Mouse (Mus musculus) MEL (cell line): ENCODE measurements around the gene Pacs1.

Source experiments
- CTCF ChIP-seq, 3 experiments: IDR thresholded peaks in 2 of 3; conservative IDR thresholded peaks in 1 of 3; 2 replicates each; pipeline ENCODE4 v1.5.1; 2011 to 2012; ENCODE audit warnings: low read length in 3 of 3, low read depth in 2 of 3, mild to moderate bottlenecking in 2 of 3, improper control_type of control experiment in 1 of 3, inconsistent platforms in 1 of 3, mixed read lengths in 1 of 3, moderate library complexity in 1 of 3; ENCODE audit not compliant: control insufficient read depth in 1 of 3, insufficient read depth in 1 of 3, poor library complexity in 1 of 3, severe bottlenecking in 1 of 3
- E2F4 ChIP-seq: IDR thresholded peaks from 2 replicates; pipeline ENCODE4 v1.6.1; 2011; ENCODE audit warnings: low read depth, low read length, improper control_type of control experiment, borderline replicate concordance
- ELF1 ChIP-seq: IDR thresholded peaks from 2 replicates; pipeline ENCODE4 v1.6.1; 2014; ENCODE audit warnings: low read depth, mild to moderate bottlenecking, inconsistent platforms, low read length, improper control_type of control experiment, moderate library complexity
- EP300 ChIP-seq, 2 experiments: IDR thresholded peaks; 2 replicates each; pipeline ENCODE4 v1.6.1; 2011; ENCODE audit warnings: improper control_type of control experiment in 2 of 2, low read length in 2 of 2, low read depth in 1 of 2, mild to moderate bottlenecking in 1 of 2
- GABPA ChIP-seq: IDR thresholded peaks from 2 replicates; pipeline ENCODE4 v1.6.1; 2012; ENCODE audit warnings: low read depth, mild to moderate bottlenecking, inconsistent platforms, low read length, improper control_type of control experiment, moderate library complexity
- MAX ChIP-seq: IDR thresholded peaks from 2 replicates; pipeline ENCODE4 v1.6.1; 2011; ENCODE audit warnings: low read length, improper control_type of control experiment
- NRF1 ChIP-seq: IDR thresholded peaks from 2 replicates; pipeline ENCODE4 v1.6.1; 2014; ENCODE audit warnings: low read depth, mild to moderate bottlenecking, inconsistent platforms, low read length, improper control_type of control experiment, moderate library complexity; ENCODE audit not compliant: poor library complexity, insufficient read depth, severe bottlenecking
- POLR2A ChIP-seq, 2 experiments: IDR thresholded peaks; 2 replicates each; pipeline ENCODE4 v1.6.1; 2011 to 2012; ENCODE audit warnings: low read length in 2 of 2, mild to moderate bottlenecking in 2 of 2, control low read depth in 1 of 2, improper control_type of control experiment in 1 of 2, low read depth in 1 of 2, moderate library complexity in 1 of 2; ENCODE audit not compliant: control insufficient read depth in 1 of 2, insufficient read depth in 1 of 2, poor library complexity in 1 of 2
- RCOR1 ChIP-seq: IDR thresholded peaks from 2 replicates; pipeline ENCODE4 v1.6.1; 2012; ENCODE audit warnings: low read depth, mild to moderate bottlenecking, inconsistent platforms, low read length, improper control_type of control experiment
- SMC3 ChIP-seq: IDR thresholded peaks from 2 replicates; pipeline ENCODE4 v1.6.1; 2011; ENCODE audit warnings: low read depth, low read length, improper control_type of control experiment

DNA sequence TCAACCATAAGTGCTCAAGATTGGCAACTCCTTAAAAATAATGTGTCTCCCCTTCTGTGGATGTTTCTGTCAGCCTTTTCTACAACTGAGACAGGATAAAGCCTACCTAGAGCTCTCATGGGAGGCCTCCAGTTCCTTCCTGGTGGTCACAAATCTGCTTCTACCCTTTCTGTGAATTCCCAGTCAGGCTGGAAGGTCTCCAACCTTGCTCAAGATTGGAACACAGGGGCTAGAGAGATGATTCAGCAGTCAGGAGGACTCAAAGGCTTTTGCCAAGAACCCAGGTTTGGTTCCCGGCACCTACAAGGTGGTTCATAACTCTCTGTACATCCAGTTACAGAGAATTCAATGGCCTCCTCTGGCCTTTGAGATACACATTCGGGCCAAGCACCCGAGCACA is 149.7 kb downstream of the Pacs1 start:
- TF ChIP-seq CTCF (IDR thresholded peaks at IDR 0.05 in 2 of 3, conservative IDR thresholded peaks at IDR 0.05 in 1 of 3; ENCODE audit: control insufficient read depth in 1 of 3, insufficient read depth in 1 of 3, low read depth in 2 of 3, low read length in 3 of 3, poor library complexity in 1 of 3, severe bottlenecking in 1 of 3) (no peak), MAX (no peak), GABPA (no peak), E2F4 (no peak), ELF1 (no peak), POLR2A (IDR thresholded peaks at IDR 0.05; ENCODE audit: control insufficient read depth in 1 of 2, insufficient read depth in 1 of 2, low read depth in 1 of 2, low read length in 2 of 2, poor library complexity in 1 of 2) (no peak), EP300 (IDR thresholded peaks at IDR 0.05; ENCODE audit: low read depth in 1 of 2, low read length in 2 of 2) (no peak), SMC3 (no peak), RCOR1 (no peak), NRF1 (no peak)
